Comparison of ENCODE assay signal across 12 mouse cellular contexts in genomic region chr2:122533378-122533777, GRCm38 (mm10). TPM values are rescaled to one million over a fixed set of nuclear protein-coding genes. Genes with fewer than 3 reads are reported as not detected.
DNase-seq lines count a peak whose midpoint lies in the region; ATAC-seq lines count a peak whose summit lies in the region.
"Had no signal": no experiment of that assay in that cellular context is flagged by ENCODE, and none has a peak within 500 bp of the region (broad histone marks: within the 10 kb centered on the region; RNA-seq: fewer than 3 reads in every experiment).

No protein-coding gene starts in this region.

- peak; percentile 6 for DNase-seq in adrenal gland, adult 2 months
- no peak for DNase-seq in adrenal gland, adult (ENCODE audit: inconsistent age in 2 of 2, low spot score in 1 of 2)
- peak; percentile 36 for DNase-seq in kidney, postnatal 10 days
- no peak for DNase-seq in kidney, adult 18-20 months
- DNase-seq in kidney, postnatal 14 days, result peak; percentile 7
- DNase-seq in left cerebral cortex, postnatal 36 days (ENCODE audit: low spot score in 2 of 2), result peak; percentile 19 to 36
- no peak for DNase-seq in embryo, embryonic 10 days (ENCODE audit: low spot score)

- intact Hi-C loops in left cerebral cortex, postnatal 36 days (cut with DNase I), result no loop called here

- no peak for ATAC-seq in monocyte, adult 5-6 weeks (replicated peaks; ENCODE audit: insufficient number of reproducible peaks, low FRiP score, low TSS enrichment, poor library complexity, severe bottlenecking)

RNA-seq across cellular contexts. Expression of gene Gm14085, which starts 48.6 kb away (rescaled TPM):
- under 1 TPM in 1 of 2 experiments, not detected in 1; 0.07 TPM for total RNA-seq in adrenal gland, adult 2 months (2021)
- 0.08 and 0.13 TPM in 2 replicates for polyA plus RNA-seq in adrenal gland, adult 2 months (2012; rRNA removed)
- not detected for total RNA-seq in left cerebral cortex, postnatal 36 days (2021)
- total RNA-seq in monocyte, adult 5-6 weeks (2017), result 0.29 to 1.1 TPM in 2 of 3 replicates, not detected in the other
- polyA plus RNA-seq: heart, embryonic 14.5 days; limb, embryonic 15.5 days; myocyte; stomach, embryonic 14.5 days had no signal

Comparison
In these comparisons a context has a peak if more than half of its experiments do, and no peak if none do; other contexts are left out.
1. DNase-seq: peak in adrenal gland, adult 2 months (single experiment), kidney, postnatal 10 days (single experiment), kidney, postnatal 14 days (single experiment) and left cerebral cortex, postnatal 36 days (2 of 2); none in adrenal gland, adult (0 of 2), kidney, adult 18-20 months (single experiment) and embryo, embryonic 10 days (single experiment).